Mouse (Mus musculus) neural tube, embryonic 15.5 days (tissue): ENCODE results near the gene Ccr1. TPM values are rescaled to one million over a fixed set of nuclear protein-coding genes. Genes with fewer than 3 reads are reported as not detected.
"Not testable (repeated sequence)": the region's sequence is repeated elsewhere in the genome, so short reads cannot be mapped to it uniquely, and the experiment has no call there.

ENCODE experiments used
- ATAC-seq: fragments of 200-750 bp; cut with Nextera tagmentation; 2 replicates; pipeline ENCODE4 v1.8.0; 2017; ENCODE audit warnings: mild to moderate bottlenecking, moderate TSS enrichment, moderate library complexity; ENCODE audit not compliant: low FRiP score
- H3K27ac ChIP-seq: fragments of 300-500 bp; sonication (generic); replicated peaks from 2 replicates; pipeline ENCODE4 v1.5.1; 2015; ENCODE audit warnings: mild to moderate bottlenecking, inconsistent platforms
- H3K27me3 ChIP-seq: fragments of 300-500 bp; sonication (generic); replicated peaks from 2 replicates; pipeline ENCODE4 v1.6.1; 2015; ENCODE audit warnings: inconsistent platforms
- H3K36me3 ChIP-seq: fragments of 300-500 bp; sonication (generic); 2 replicates; pipeline ENCODE4 v1.6.1; 2015; ENCODE audit warnings: inconsistent platforms
- H3K4me1 ChIP-seq: fragments of 300-500 bp; sonication (generic); 2 replicates; pipeline ENCODE4 v1.6.1; 2015; ENCODE audit warnings: inconsistent platforms
- H3K4me2 ChIP-seq: fragments of 300-500 bp; sonication (generic); 2 replicates; pipeline ENCODE4 v1.6.1; 2015; ENCODE audit warnings: inconsistent platforms, mild to moderate bottlenecking, moderate library complexity
- H3K4me3 ChIP-seq: fragments of 300-500 bp; sonication (generic); replicated peaks from 2 replicates; pipeline ENCODE4 v1.5.1; 2015; ENCODE audit warnings: mild to moderate bottlenecking, inconsistent platforms
- H3K9ac ChIP-seq: fragments of 300-500 bp; sonication (generic); replicated peaks from 2 replicates; pipeline ENCODE4 v1.6.1; 2015; ENCODE audit warnings: mild to moderate bottlenecking, inconsistent platforms
- H3K9me3 ChIP-seq: fragments of 300-500 bp; sonication (generic); replicated peaks from 2 replicates; pipeline ENCODE4 v1.6.1; 2016; ENCODE audit warnings: inconsistent platforms
- WGBS: fragments of 180-500 bp; shearing (Covaris S2); methylation state at CpG from one replicate; pipeline ENCODE4 v1.1.7; 2015; ENCODE audit warnings: mixed read lengths; 5-methylcytosine and 5-hydroxymethylcytosine counted together
- polyA plus RNA-seq: library from polyadenylated mRNA; unstranded; fragments of >200 nt; fragmentation: Nextera tagmentation; extraction: Ambion mirVana; gene quantifications from 2 replicates; pipeline ENCODE4 v1.2.1, GENCODE M21; 2015

The Ccr1 gene
- polyA plus RNA-seq, 1 experiment from 2014 or later: 0.65 TPM

- H3K9ac ChIP-seq: no peak overlapping the region
- no peak overlapping the region for H3K27ac ChIP-seq
- no peaks in the 10 kb centered on the region for H3K27me3 ChIP-seq
- WGBS: 77% methylated on average over 4 of the region's 4 CpGs
- no peak overlapping the region for H3K4me3 ChIP-seq
- H3K4me1 ChIP-seq: no peaks in the 10 kb centered on the region
- ATAC-seq: no peak
- no peak overlapping the region for H3K4me2 ChIP-seq
- H3K9me3 ChIP-seq: no peaks in the 10 kb centered on the region
- H3K36me3 ChIP-seq: no peaks in the 10 kb centered on the region
These were observed 13.4 kb upstream of the Ccr1 start for GRCm38 (mm10) chr9:123981909-123982308.

GRCm38 (mm10) chr9:123980858-123981475 lies 12.5 kb upstream of the Ccr1 start:
- not testable (repeated sequence) for H3K4me2 ChIP-seq, H3K9ac ChIP-seq, H3K27ac ChIP-seq, H3K9me3 ChIP-seq, H3K36me3 ChIP-seq, ATAC-seq, H3K4me1 ChIP-seq, H3K4me3 ChIP-seq, H3K27me3 ChIP-seq
- WGBS: no CpG with 5 or more reads among the region's 3 CpGs

GRCm38 (mm10) chr9:123978308-123978707 lies 9.8 kb upstream of the Ccr1 start, which contains the start of gene Ccr1l1:
Gene Ccr1l1, minus strand, starts transcription at chr9:123978408.
- WGBS: 70% methylated on average over 1 of the region's 1 CpGs
- Histone ChIP-seq H3K4me2 (no peak within 1 kb of the TSS), H3K36me3 (no peaks in the 10 kb centered on the region), H3K9me3 (no peaks in the 10 kb centered on the region), H3K4me3 (no peak within 1 kb of the TSS), H3K9ac (no peak within 1 kb of the TSS), H3K27ac (no peak within 1 kb of the TSS), H3K27me3 (no peaks in the 10 kb centered on the region), H3K4me1 (no peaks in the 10 kb centered on the region)
- ATAC-seq: no peak

- no peak for ATAC-seq
- Histone ChIP-seq H3K27ac (no peak overlapping the region), H3K4me2 (no peak overlapping the region), H3K4me1 (no peaks in the 10 kb centered on the region), H3K4me3 (no peak overlapping the region), H3K36me3 (no peaks in the 10 kb centered on the region), H3K9me3 (no peaks in the 10 kb centered on the region), H3K27me3 (no peaks in the 10 kb centered on the region), H3K9ac (no peak overlapping the region)
- WGBS: 85% methylated on average over 9 of the region's 9 CpGs
These were observed 8.6 kb upstream of the Ccr1 start for GRCm38 (mm10) chr9:123976876-123977663.

- 70% methylated on average over 2 of the region's 2 CpGs for WGBS
- Histone ChIP-seq H3K9ac (no peak overlapping the region), H3K36me3 (no peaks in the 10 kb centered on the region), H3K27me3 (no peaks in the 10 kb centered on the region), H3K4me2 (no peak overlapping the region), H3K4me1 (no peaks in the 10 kb centered on the region), H3K9me3 (no peaks in the 10 kb centered on the region), H3K27ac (no peak overlapping the region), H3K4me3 (no peak overlapping the region)
- no peak for ATAC-seq
These were observed 7.1 kb upstream of the Ccr1 start for GRCm38 (mm10) chr9:123975630-123976029.

GRCm38 (mm10) chr9:123966858-123967495 lies 1.5 kb downstream of the Ccr1 start:
- not testable (repeated sequence) for H3K4me2 ChIP-seq, H3K9me3 ChIP-seq, H3K9ac ChIP-seq, H3K4me1 ChIP-seq, H3K27ac ChIP-seq, H3K4me3 ChIP-seq, ATAC-seq, H3K36me3 ChIP-seq, H3K27me3 ChIP-seq
- WGBS: 89% methylated on average over 1 of the region's 4 CpGs

GRCm38 (mm10) chr9:123964776-123965175 lies 3.7 kb downstream of the Ccr1 start:
- no peaks in the 10 kb centered on the region for H3K36me3 ChIP-seq
- no peaks in the 10 kb centered on the region for H3K27me3 ChIP-seq
- H3K9me3 ChIP-seq: no peaks in the 10 kb centered on the region
- no peak overlapping the region for H3K27ac ChIP-seq
- no peaks in the 10 kb centered on the region for H3K4me1 ChIP-seq
- no peak overlapping the region for H3K4me2 ChIP-seq
- H3K9ac ChIP-seq: no peak overlapping the region
- ATAC-seq: no peak
- H3K4me3 ChIP-seq: no peak overlapping the region
- 78% methylated on average over 3 of the region's 3 CpGs for WGBS

- Histone ChIP-seq H3K27me3 (no peaks in the 10 kb centered on the region), H3K4me3 (no peak overlapping the region)
- no peak for ATAC-seq
These were observed 8.3 kb downstream of the Ccr1 start for GRCm38 (mm10) chr9:123960161-123960560.

GRCm38 (mm10) chr9:123957911-123958413 lies 10.5 kb downstream of the Ccr1 start:
- WGBS: 89% methylated on average over 3 of the region's 3 CpGs
- H3K4me1 ChIP-seq: no peaks in the 10 kb centered on the region
- H3K27me3 ChIP-seq: no peaks in the 10 kb centered on the region
- H3K9me3 ChIP-seq: no peaks in the 10 kb centered on the region
- H3K27ac ChIP-seq: no peak overlapping the region
- H3K36me3 ChIP-seq: no peaks in the 10 kb centered on the region
- no peak overlapping the region for H3K4me3 ChIP-seq
- ATAC-seq: no peak
- H3K4me2 ChIP-seq: no peak overlapping the region
- no peak overlapping the region for H3K9ac ChIP-seq

More at GRCm38 (mm10) chr9:123960161-123960560, 8.3 kb downstream of the Ccr1 start:
- H3K4me2 ChIP-seq: no peak overlapping the region
- 83% methylated on average over 1 of the region's 1 CpGs for WGBS
- H3K9ac ChIP-seq: no peak overlapping the region
- H3K27ac ChIP-seq: no peak overlapping the region
- no peaks in the 10 kb centered on the region for H3K9me3 ChIP-seq
- H3K36me3 ChIP-seq: no peaks in the 10 kb centered on the region
- H3K4me1 ChIP-seq: no peaks in the 10 kb centered on the region

GRCm38 (mm10) chr9:123956892-123957291 lies 11.6 kb downstream of the Ccr1 start:
- WGBS: 72% methylated on average over 1 of the region's 1 CpGs
- H3K9ac ChIP-seq: no peak overlapping the region
- no peak for ATAC-seq
- no peak overlapping the region for H3K4me2 ChIP-seq
- H3K27me3 ChIP-seq: no peaks in the 10 kb centered on the region
- H3K4me3 ChIP-seq: no peak overlapping the region
- H3K36me3 ChIP-seq: no peaks in the 10 kb centered on the region
- no peak overlapping the region for H3K27ac ChIP-seq
- no peaks in the 10 kb centered on the region for H3K9me3 ChIP-seq
- no peaks in the 10 kb centered on the region for H3K4me1 ChIP-seq

GRCm38 (mm10) chr9:123953551-123953950 lies 14.9 kb downstream of the Ccr1 start:
- Histone ChIP-seq H3K9me3 (no peaks in the 10 kb centered on the region), H3K36me3 (no peaks in the 10 kb centered on the region), H3K27ac (no peak overlapping the region), H3K27me3 (no peaks in the 10 kb centered on the region), H3K4me1 (no peaks in the 10 kb centered on the region), H3K4me2 (no peak overlapping the region), H3K9ac (no peak overlapping the region), H3K4me3 (no peak overlapping the region)
- no peak for ATAC-seq
- WGBS: 81% methylated on average over 2 of the region's 2 CpGs

- 92% methylated on average over 1 of the region's 1 CpGs for WGBS
These were observed 17.3 kb downstream of the Ccr1 start for GRCm38 (mm10) chr9:123951176-123951575.

More at GRCm38 (mm10) chr9:123951176-123951575, 17.3 kb downstream of the Ccr1 start:
- ATAC-seq: no peak
- Histone ChIP-seq H3K4me3 (no peak overlapping the region), H3K9ac (no peak overlapping the region), H3K27me3 (no peaks in the 10 kb centered on the region), H3K36me3 (no peaks in the 10 kb centered on the region), H3K27ac (no peak overlapping the region), H3K4me2 (no peak overlapping the region), H3K4me1 (no peaks in the 10 kb centered on the region), H3K9me3 (no peaks in the 10 kb centered on the region)
